ENCODE assay signal across 16 mouse cellular contexts in genomic region chr12:105678762-105679161, GRCm38 (mm10). TPM values are rescaled to one million over a fixed set of nuclear protein-coding genes. Genes with fewer than 3 reads are reported as not detected.
"Had no signal": no experiment of that assay in that cellular context is flagged by ENCODE, and none has a peak within 500 bp of the region (broad histone marks: within the 10 kb centered on the region; RNA-seq: fewer than 3 reads in every experiment).

No protein-coding gene starts in this region.

- ATAC-seq: midbrain, embryonic 16.5 days had no signal

- H3K4me3 ChIP-seq: midbrain, embryonic 10.5 days; midbrain, embryonic 12.5 days; neural tube, embryonic 12.5 days; stomach, embryonic 15.5 days had no signal

- DNase-seq: lung, adult 18-20 months; lung, embryonic 14.5 days; lung, postnatal 10 days; lung, postnatal 4 days; midbrain, embryonic 14.5 days; right cerebral cortex, postnatal 14 days; thymus, adult 2 months; thymus, postnatal 25 days; thymus, postnatal 4 days had no signal

- H3K27ac ChIP-seq: midbrain, embryonic 10.5 days; midbrain, embryonic 12.5 days; neural tube, embryonic 12.5 days; stomach, embryonic 15.5 days; stomach, postnatal 0 days had no signal

- H3K27me3 ChIP-seq: midbrain, embryonic 12.5 days; neural tube, embryonic 12.5 days; stomach, embryonic 15.5 days had no signal

RNA-seq across cellular contexts. Expression of gene Ak7, which starts 27.0 kb away (rescaled TPM):
- total RNA-seq: monocyte, adult 5-6 weeks had no signal
- polyA plus RNA-seq: lung, embryonic 14.5 days had no signal
